Mouse (Mus musculus): ENCODE measurements around the gene Fam241b. TPM values are rescaled to one million over a fixed set of nuclear protein-coding genes. Genes with fewer than 3 reads are reported as not detected.

Gene Fam241b
- total and polyA plus RNA-seq, 3 experiments = 11.2 to 19.0 TPM; not detected in 1

GRCm38 (mm10) chr10:62066213-62066612, 77.5 kb downstream of the Fam241b start:
- Histone ChIP-seq H3K27me3 (ENCODE audit: control insufficient read depth in 1 of 2, insufficient read depth in 2 of 2, low read length in 2 of 2) (no peaks in the 10 kb centered on the region), H3K36me3 (ENCODE audit: control insufficient read depth in 1 of 2, insufficient read depth in 2 of 2, low read length in 2 of 2) (no peaks in the 10 kb centered on the region), H3K9me3 (replicated peaks; ENCODE audit: insufficient read depth, low read length) (no peaks in the 10 kb centered on the region), H3K4me3 (ENCODE audit: control insufficient read depth in 1 of 2, insufficient read depth in 1 of 2, low read depth in 2 of 2, low read length in 2 of 2) (no peak overlapping the region), H3K27ac (ENCODE audit: control insufficient read depth, low read depth, low read length) (no peak overlapping the region), H3K79me2 (ENCODE audit: control insufficient read depth, insufficient read depth, low read length, poor library complexity) (no peaks in the 10 kb centered on the region), H3K4me1 (ENCODE audit: control insufficient read depth in 1 of 2, insufficient read depth in 2 of 2, low read length in 2 of 2) (no peaks in the 10 kb centered on the region), H3K9ac (ENCODE audit: control insufficient read depth, low read depth, low read length, poor library complexity, severe bottlenecking) (no peak overlapping the region)
- no peak for DNase-seq (ENCODE audit: low read depth, low spot score)
- TF ChIP-seq TAL1 (IDR thresholded peaks at IDR 0.05; ENCODE audit: low read length) (no peak), USF1 (IDR thresholded peaks at IDR 0.05; ENCODE audit: low read depth, low read length) (no peak), RAD21 (IDR thresholded peaks at IDR 0.05; ENCODE audit: low read depth, low read length) (no peak), JUND (IDR thresholded peaks at IDR 0.05; ENCODE audit: low read depth, low read length) (no peak), KAT2A (conservative IDR thresholded peaks at IDR 0.05; ENCODE audit: low read depth, low read length) (no peak), BHLHE40 (IDR thresholded peaks at IDR 0.05; ENCODE audit: borderline replicate concordance, low read depth, low read length) (no peak), NELFE (IDR thresholded peaks at IDR 0.05; ENCODE audit: low read depth, low read length) (no peak), UBTF (IDR thresholded peaks at IDR 0.05; ENCODE audit: borderline replicate concordance, insufficient read depth, low read depth, low read length) (no peak), ETS1 (IDR thresholded peaks at IDR 0.05; ENCODE audit: low read depth, low read length) (no peak), MAFK (IDR thresholded peaks at IDR 0.05; ENCODE audit: borderline replicate concordance, low read depth, low read length) (no peak), HCFC1 (IDR thresholded peaks at IDR 0.05; ENCODE audit: low read depth, low read length) (no peak), E2F4 (IDR thresholded peaks at IDR 0.05; ENCODE audit: borderline replicate concordance, low read depth, low read length) (no peak), RCOR1 (IDR thresholded peaks at IDR 0.05; ENCODE audit: low read depth, low read length) (no peak)

GRCm38 (mm10) chr10:62062786-62063185, 80.9 kb downstream of the Fam241b start:
- Histone ChIP-seq H3K9ac (ENCODE audit: control insufficient read depth, low read depth, low read length, poor library complexity, severe bottlenecking) (no peak overlapping the region), H3K9me3 (replicated peaks; ENCODE audit: insufficient read depth, low read length) (no peaks in the 10 kb centered on the region), H3K27ac (ENCODE audit: control insufficient read depth, low read depth, low read length) (no peak overlapping the region), H3K79me2 (ENCODE audit: control insufficient read depth, insufficient read depth, low read length, poor library complexity) (no peaks in the 10 kb centered on the region), H3K27me3 (ENCODE audit: control insufficient read depth in 1 of 2, insufficient read depth in 2 of 2, low read length in 2 of 2) (no peaks in the 10 kb centered on the region; a peak in 1 of 4 replicates), H3K4me1 (ENCODE audit: control insufficient read depth in 1 of 2, insufficient read depth in 2 of 2, low read length in 2 of 2) (no peaks in the 10 kb centered on the region), H3K4me3 (ENCODE audit: control insufficient read depth in 1 of 2, insufficient read depth in 1 of 2, low read depth in 2 of 2, low read length in 2 of 2) (no peak overlapping the region), H3K36me3 (ENCODE audit: control insufficient read depth in 1 of 2, insufficient read depth in 2 of 2, low read length in 2 of 2) (no peaks in the 10 kb centered on the region)
- DNase-seq (ENCODE audit: low read depth, low spot score) = no peak
- TF ChIP-seq POLR2AphosphoS5 (IDR thresholded peaks at IDR 0.05; ENCODE audit: borderline replicate concordance, low read depth, low read length) (no peak), TAL1 (IDR thresholded peaks at IDR 0.05; ENCODE audit: low read length) (no peak), MXI1 (IDR thresholded peaks at IDR 0.05; ENCODE audit: low read depth, low read length) (no peak), SIN3A (IDR thresholded peaks at IDR 0.05; ENCODE audit: low read length) (no peak), RCOR1 (IDR thresholded peaks at IDR 0.05; ENCODE audit: low read depth, low read length) (no peak), CHD2 (IDR thresholded peaks at IDR 0.05; ENCODE audit: low read length) (no peak), RAD21 (IDR thresholded peaks at IDR 0.05; ENCODE audit: low read depth, low read length) (no peak), HCFC1 (IDR thresholded peaks at IDR 0.05; ENCODE audit: low read depth, low read length) (no peak), MYB (IDR thresholded peaks at IDR 0.05; ENCODE audit: low read depth, low read length) (no peak), NELFE (IDR thresholded peaks at IDR 0.05; ENCODE audit: low read depth, low read length) (no peak), MAX (IDR thresholded peaks at IDR 0.05; ENCODE audit: low read length) (no peak), USF1 (IDR thresholded peaks at IDR 0.05; ENCODE audit: low read depth, low read length) (no peak), GABPA (IDR thresholded peaks at IDR 0.05; ENCODE audit: low read depth, low read length) (no peak)
